Mouse (Mus musculus) layer of hippocampus, adult 18-20 months (tissue): ENCODE measurements around the gene Mcm9. TPM values are rescaled to one million over a fixed set of nuclear protein-coding genes. Genes with fewer than 3 reads are reported as not detected.
"Not testable (repeated sequence)": the region's sequence is repeated elsewhere in the genome, so short reads cannot be mapped to it uniquely, and the experiment has no call there.

Experiments used
- DNase-seq, 2 experiments: peaks; one replicate each; pipeline ENCODE4 v3.0.0; 2022; ENCODE audit warnings: low spot score in 2 of 2
- total RNA-seq, 2 experiments: library from RNA; stranded (reverse); gene quantifications; 2 replicates each; pipeline ENCODE4 v1.2.3; 2021

Gene Mcm9
- total RNA-seq, 2 experiments from 2014 or later, result 4.5 to 5.0 TPM

DNA sequence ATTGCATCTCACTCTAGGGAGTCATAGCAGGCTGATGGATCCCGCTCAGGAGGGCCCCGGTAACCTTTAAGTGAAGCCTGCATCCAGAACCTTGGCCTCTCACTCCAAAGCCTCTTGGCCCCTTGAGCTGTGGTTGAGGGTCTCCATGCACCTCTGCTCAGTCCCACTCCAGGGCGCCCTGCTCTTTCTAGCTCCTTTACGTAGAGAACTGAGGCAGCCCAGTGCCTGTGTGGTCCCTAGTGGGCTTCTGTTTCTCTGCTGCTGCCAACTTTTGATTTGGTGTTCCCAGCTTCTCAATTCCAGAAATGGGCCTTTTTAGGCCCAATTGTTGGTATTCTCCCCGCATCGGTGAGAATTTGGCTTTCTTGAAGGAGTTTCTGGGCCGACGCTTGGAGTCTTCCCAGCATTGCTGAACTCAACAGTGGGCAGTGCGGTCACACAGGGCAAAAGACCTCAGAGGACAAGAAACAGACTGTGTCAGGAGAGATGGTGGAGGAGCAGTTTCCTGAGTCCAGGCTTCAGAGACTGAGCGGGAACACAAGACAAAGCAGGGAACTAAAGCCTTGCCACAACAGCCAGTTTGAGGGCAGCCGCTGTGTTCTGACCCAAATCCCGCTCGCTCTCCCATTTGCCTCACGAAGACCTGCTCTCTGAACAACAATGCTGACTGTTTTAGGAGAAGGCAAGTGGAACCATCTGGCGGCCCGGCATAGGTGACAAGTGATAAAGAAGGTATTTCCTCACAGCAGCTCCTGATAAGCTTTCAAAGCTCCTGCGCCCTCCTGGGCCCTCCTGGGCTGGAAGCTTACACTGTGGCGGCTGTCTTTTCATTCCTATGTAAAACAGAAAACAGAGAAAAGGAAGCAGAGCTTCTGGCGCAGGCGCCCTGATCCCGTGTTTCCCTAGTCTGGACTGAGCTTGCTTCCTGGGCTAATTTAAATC, 127.1 kb downstream of the Mcm9 start:
- DNase-seq, result peak; percentile 22 to 58

GRCm38 (mm10) chr10:53502471-53502870, 127.8 kb downstream of the Mcm9 start:
- DNase-seq, result no peak

DNA sequence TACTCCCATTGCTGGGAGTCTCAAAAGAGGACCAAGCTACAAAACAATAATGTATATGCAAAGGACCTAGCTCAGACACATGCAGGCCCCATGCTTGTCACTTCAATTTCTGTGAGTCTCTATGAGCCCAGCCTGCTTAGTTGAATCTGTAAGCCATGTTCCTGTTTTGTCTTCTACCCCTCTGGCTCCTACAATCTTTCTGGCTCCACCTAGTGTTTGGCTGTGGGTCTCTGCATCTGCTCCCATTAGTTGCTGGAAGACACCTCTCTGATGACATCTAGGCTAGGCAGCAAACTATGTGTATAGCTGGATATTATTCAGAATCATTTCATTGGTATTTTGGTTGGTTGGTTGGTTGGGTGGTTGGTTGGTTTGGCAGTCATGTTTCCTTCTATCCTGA, 130.7 kb downstream of the Mcm9 start:
- peak in 1 of 2 experiments; percentile 47 for DNase-seq

DNA sequence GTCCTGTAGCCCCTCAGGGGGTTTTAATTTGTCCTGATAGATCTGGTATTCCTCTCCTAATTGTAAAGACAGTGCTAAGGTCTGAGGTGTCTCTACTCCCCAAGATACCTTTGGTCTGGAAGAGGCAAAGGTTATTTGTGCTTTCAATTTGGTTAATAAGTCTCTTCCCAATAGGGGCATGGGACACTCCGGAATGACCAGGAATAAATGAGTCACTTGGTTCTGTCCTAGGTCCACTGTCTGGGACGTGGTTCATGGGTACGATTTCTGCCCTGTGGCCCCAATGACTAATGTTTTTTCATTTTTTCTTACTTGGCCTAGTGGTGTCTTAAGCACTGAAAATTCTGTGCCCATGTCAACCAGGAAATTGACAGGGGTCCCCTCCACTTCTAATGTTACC, 134.9 kb downstream of the Mcm9 start:
- not testable (repeated sequence) for DNase-seq

- DNase-seq, result no peak
These were observed 136.3 kb downstream of the Mcm9 start for GRCm38 (mm10) chr10:53493954-53494353.

Other genes starting within 250 kb of the Mcm9 start
- 10 to 100 TPM; 22.7 to 25.0 TPM for gene Asf1a, start 33.7 kb downstream of the Mcm9 start, total RNA-seq
- 10 to 100 TPM; 23.4 to 24.6 TPM for gene Fam184a, start 120.7 kb upstream of the Mcm9 start, total RNA-seq